Mouse (Mus musculus): ENCODE data around the gene Celf2. TPM values are rescaled to one million over a fixed set of nuclear protein-coding genes. Genes with fewer than 3 reads are reported as not detected.

Celf2 gene
- polyA plus RNA-seq, 1 experiment: 127 TPM

DNA sequence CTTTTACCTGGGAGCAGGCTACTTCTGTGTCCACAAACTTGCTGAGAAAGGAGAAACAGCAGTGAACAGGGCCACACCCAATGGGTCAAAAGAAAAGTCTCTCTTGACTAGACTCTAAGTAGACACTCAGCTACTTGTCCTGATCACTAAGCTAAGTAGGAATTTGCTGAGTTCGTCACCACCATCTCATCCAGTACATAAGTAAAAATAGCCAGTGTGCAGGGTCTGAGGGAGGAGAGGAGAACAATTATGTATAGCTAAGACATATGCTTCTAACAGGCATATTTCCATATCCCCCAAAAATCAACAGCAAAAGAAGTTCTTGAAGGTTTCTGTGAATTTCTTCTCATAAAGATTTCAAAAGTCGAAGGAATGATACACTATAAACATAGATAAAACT lies 615.8 kb downstream of the Celf2 start:
- Histone ChIP-seq H3K4me3 (ENCODE audit: insufficient read depth, low read length) (no peak overlapping the region), H3K4me1 (ENCODE audit: control insufficient read depth, insufficient read depth, low read length) (no peaks in the 10 kb centered on the region), H3K27ac (ENCODE audit: insufficient read depth, low read depth, low read length) (no peak overlapping the region)
- TF ChIP-seq CTCF (IDR thresholded peaks at IDR 0.05; ENCODE audit: low read depth, low read length) (no peak), POLR2A (IDR thresholded peaks at IDR 0.05; ENCODE audit: borderline replicate concordance, low read depth, low read length) (no peak)

DNA sequence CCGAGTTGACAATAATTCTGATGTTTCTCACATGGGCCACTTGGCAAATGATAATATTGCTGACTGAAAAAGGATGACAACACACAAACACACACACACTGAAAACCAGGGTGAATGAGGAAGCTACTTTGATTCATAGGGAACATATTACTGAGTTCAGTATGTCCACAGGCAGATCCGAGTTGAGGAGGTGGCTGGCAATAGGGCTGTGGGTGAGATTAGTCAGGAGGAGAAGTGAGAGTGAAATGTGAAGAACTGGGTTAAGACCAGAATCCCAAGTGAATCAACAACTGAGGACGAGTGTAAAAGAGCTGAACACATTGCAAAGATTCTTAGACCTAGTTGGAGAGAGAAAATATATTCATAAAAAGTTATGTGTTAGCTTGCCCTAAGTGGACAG lies 616.3 kb downstream of the Celf2 start:
- Histone ChIP-seq H3K4me1 (ENCODE audit: control insufficient read depth, insufficient read depth, low read length) (no peaks in the 10 kb centered on the region), H3K4me3 (ENCODE audit: insufficient read depth, low read length) (no peak overlapping the region), H3K27ac (ENCODE audit: insufficient read depth, low read depth, low read length) (no peak overlapping the region)
- TF ChIP-seq POLR2A (IDR thresholded peaks at IDR 0.05; ENCODE audit: borderline replicate concordance, low read depth, low read length): no peak
- no peak for TF ChIP-seq CTCF (IDR thresholded peaks at IDR 0.05; ENCODE audit: low read depth, low read length)

DNA sequence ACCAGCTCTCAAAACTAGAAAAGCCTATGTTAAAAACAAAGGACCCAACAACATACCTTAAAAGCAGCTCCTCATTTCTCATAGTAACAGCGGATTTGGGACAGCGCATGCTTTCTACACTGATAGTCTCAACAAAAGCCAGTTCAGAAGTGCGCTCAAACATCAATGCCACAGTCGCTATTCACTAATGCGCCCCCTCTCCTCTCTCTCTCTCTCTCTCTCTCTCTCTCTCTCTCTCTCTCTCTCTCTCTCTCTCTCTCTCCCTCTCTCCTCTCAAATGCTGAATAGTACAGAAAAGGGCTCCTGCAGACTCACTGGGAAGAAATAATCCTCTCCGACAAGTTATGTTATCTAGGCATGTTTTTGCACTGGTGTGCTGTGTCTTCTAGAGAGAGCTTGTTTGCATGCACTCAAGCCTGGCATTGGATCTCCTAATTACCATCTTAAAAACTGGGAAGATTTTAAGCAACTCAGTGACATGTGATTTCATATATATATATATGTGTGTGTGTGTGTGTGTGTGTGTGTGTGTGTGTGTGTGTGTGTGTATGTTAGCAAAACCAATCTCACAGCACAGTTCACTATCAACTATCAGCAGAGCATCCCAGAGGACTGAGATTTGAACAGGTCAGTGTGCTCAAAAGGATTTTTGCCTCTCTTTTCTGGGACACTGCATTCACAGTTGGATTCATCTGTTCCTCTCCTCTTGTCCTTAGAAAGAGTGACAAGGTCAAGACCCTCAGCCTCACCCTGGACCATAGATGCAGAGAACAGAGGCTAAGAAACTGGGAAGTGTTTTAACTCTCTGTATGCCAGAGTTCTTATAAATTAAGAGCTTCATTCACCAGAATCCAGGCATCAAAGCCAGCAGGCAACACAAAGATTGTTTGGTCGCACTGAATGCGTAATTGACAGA lies 624.3 kb downstream of the Celf2 start:
- no peaks in the 10 kb centered on the region for H3K4me1 ChIP-seq (ENCODE audit: control insufficient read depth, insufficient read depth, low read length)
- TF ChIP-seq POLR2A (IDR thresholded peaks at IDR 0.05; ENCODE audit: borderline replicate concordance, low read depth, low read length) (no peak), CTCF (IDR thresholded peaks at IDR 0.05; ENCODE audit: low read depth, low read length) (no peak)
- no peak overlapping the region for H3K27ac ChIP-seq (ENCODE audit: insufficient read depth, low read depth, low read length)
- H3K4me3 ChIP-seq (ENCODE audit: insufficient read depth, low read length): no peak overlapping the region

DNA sequence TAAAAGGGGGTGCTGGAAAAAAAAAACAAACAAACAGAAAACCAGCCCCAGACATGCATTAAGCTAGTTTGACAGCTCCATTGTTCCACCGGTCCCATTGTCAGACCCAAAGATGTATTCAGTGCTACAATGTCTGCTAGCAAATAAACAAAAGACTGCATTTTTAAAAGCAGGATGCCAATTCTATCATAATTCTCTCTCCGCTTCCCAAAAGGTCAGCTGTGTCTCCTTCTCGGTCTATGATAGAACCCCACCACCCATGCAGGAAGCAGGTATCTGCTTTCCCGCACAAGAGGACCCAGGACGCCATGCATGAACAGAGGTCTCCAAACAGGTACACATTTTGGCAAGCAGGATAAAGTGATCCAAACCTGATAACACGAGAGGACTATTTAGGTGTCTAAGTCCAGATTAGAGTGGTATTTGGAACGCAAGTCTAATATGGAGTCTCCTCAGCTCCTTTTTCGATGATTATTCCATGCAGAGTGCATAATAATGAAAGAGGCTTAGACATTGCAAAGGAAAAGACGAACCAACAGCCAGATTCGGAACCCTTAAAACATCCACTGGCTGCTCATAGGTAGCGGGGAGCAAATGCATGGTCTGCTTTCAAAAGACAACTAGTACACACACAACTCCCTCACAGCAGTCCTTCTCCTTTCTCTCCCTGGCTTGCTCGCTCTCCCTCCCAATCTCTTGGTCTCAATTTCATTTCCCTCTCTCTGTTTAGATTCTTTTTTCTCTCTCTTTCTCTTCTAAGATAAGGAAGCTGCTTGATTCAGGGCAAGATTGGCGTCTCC lies 625.2 kb downstream of the Celf2 start:
- TF ChIP-seq POLR2A (IDR thresholded peaks at IDR 0.05; ENCODE audit: borderline replicate concordance, low read depth, low read length): no peak
- TF ChIP-seq CTCF (IDR thresholded peaks at IDR 0.05; ENCODE audit: low read depth, low read length): no peak
- Histone ChIP-seq H3K27ac (ENCODE audit: insufficient read depth, low read depth, low read length) (no peak overlapping the region), H3K4me3 (ENCODE audit: insufficient read depth, low read length) (no peak overlapping the region), H3K4me1 (ENCODE audit: control insufficient read depth, insufficient read depth, low read length) (no peaks in the 10 kb centered on the region)

DNA sequence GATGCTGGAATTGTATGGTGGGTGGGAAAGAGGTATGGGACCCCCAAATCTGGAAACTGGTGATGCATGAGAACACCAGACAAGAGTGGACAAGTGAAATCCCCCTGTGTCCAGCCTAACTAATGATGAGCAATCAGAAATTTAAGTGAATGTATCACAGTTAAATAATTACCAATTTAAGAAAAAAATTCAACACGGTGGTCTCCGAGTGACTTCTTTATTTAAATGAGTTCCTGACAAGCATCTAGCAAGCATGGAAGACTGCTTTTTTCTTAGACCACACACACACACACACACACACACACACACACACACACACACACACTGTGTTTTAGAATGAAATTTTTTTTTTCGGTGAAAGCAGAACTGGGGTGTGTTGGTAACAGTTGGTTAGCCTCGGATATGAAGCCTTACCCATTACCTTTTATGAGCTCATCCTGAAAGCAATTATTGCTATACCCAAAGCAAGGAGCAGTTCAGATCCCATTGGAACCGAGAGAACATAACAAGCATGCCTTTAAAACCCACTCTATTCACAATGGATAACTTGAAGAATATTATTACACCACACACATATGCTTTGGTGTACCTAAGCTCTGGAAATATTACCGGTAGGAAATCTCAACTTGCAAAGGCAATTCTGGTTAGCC lies 627.0 kb downstream of the Celf2 start:
- H3K27ac ChIP-seq (ENCODE audit: insufficient read depth, low read depth, low read length): no peak overlapping the region
- no peak overlapping the region for H3K4me3 ChIP-seq (ENCODE audit: insufficient read depth, low read length)
- TF ChIP-seq POLR2A (IDR thresholded peaks at IDR 0.05; ENCODE audit: borderline replicate concordance, low read depth, low read length): no peak
- TF ChIP-seq CTCF (IDR thresholded peaks at IDR 0.05; ENCODE audit: low read depth, low read length): no peak
- no peaks in the 10 kb centered on the region for H3K4me1 ChIP-seq (ENCODE audit: control insufficient read depth, insufficient read depth, low read length)

DNA sequence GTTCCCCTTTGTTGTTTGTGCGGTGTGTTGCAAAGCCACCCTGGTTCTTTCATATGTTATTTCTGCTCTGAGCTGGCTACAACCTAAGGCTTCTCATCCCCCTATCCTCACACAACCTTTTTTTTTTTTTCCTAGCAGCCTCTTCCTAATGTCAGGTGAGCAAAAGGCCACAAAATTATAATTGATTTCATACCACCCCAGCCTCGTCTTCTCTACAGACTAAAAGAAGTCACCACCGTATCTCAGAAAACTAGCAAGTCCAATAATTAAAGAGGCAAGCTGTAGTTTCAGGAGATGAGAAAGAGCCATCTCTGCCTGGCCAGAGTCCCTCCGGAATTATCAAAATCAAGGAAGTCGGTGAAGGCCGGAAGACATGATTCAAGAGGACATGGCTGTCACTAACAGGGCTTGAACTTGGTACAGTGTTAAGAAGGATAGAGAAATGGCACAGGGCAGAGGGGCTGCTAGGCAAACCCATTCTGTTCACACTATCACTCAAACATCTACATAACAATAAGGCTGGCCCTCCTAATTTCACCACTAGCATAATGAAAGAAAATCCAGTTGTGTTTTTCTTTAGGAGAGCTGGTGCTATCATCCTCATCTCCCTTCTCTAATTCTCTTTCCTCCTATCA lies 628.3 kb downstream of the Celf2 start:
- no peaks in the 10 kb centered on the region for H3K4me1 ChIP-seq (ENCODE audit: control insufficient read depth, insufficient read depth, low read length)
- H3K27ac ChIP-seq (ENCODE audit: insufficient read depth, low read depth, low read length): no peak overlapping the region
- TF ChIP-seq CTCF (IDR thresholded peaks at IDR 0.05; ENCODE audit: low read depth, low read length) (no peak), POLR2A (IDR thresholded peaks at IDR 0.05; ENCODE audit: borderline replicate concordance, low read depth, low read length) (no peak)
- no peak overlapping the region for H3K4me3 ChIP-seq (ENCODE audit: insufficient read depth, low read length)

DNA sequence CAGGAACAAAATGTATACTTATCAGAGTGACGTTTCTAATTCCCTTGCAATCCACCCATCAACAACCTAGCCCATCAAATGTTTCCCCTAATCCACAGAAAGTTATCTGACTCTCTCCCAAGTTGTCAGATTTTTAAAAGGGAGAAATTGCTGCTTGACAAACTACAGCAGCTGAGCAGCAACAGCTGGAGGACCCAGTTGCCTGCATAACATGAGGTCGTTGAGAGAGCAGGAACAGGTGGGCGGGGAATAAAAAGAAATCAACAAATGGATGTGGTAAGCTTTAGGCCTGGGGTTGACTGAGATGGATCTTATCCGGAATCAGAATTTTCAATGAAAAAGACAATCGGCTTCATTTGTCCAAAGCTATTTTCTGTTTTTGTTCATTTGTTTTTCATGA lies 632.3 kb downstream of the Celf2 start:
- H3K27ac ChIP-seq (ENCODE audit: insufficient read depth, low read depth, low read length): no peak overlapping the region
- H3K4me1 ChIP-seq (ENCODE audit: control insufficient read depth, insufficient read depth, low read length): no peaks in the 10 kb centered on the region
- H3K4me3 ChIP-seq (ENCODE audit: insufficient read depth, low read length): no peak overlapping the region
- TF ChIP-seq POLR2A (IDR thresholded peaks at IDR 0.05; ENCODE audit: borderline replicate concordance, low read depth, low read length): no peak
- no peak for TF ChIP-seq CTCF (IDR thresholded peaks at IDR 0.05; ENCODE audit: low read depth, low read length)

DNA sequence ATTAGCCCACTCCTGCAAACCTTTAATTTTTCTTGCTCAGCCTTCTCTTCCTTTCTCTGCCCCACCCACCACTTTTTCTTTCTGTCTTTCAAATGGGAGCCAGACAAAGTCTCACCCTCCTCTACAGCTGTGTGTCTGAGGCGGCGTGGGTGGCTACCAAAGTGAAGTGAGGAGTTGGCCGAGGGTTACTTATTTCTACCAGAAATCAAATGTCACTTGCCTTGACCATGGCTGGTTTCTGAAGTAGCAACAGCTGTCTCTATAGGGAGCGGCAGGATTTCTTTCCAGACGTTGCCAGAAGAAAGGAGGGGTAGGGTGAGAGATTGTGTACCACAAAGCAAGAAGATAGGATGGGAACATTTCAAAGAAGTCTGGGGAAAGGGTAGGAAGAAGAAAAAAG lies 632.8 kb downstream of the Celf2 start:
- Histone ChIP-seq H3K27ac (ENCODE audit: insufficient read depth, low read depth, low read length) (no peak overlapping the region), H3K4me3 (ENCODE audit: insufficient read depth, low read length) (no peak overlapping the region), H3K4me1 (ENCODE audit: control insufficient read depth, insufficient read depth, low read length) (no peaks in the 10 kb centered on the region)
- no peak for TF ChIP-seq CTCF (IDR thresholded peaks at IDR 0.05; ENCODE audit: low read depth, low read length)
- no peak for TF ChIP-seq POLR2A (IDR thresholded peaks at IDR 0.05; ENCODE audit: borderline replicate concordance, low read depth, low read length)

DNA sequence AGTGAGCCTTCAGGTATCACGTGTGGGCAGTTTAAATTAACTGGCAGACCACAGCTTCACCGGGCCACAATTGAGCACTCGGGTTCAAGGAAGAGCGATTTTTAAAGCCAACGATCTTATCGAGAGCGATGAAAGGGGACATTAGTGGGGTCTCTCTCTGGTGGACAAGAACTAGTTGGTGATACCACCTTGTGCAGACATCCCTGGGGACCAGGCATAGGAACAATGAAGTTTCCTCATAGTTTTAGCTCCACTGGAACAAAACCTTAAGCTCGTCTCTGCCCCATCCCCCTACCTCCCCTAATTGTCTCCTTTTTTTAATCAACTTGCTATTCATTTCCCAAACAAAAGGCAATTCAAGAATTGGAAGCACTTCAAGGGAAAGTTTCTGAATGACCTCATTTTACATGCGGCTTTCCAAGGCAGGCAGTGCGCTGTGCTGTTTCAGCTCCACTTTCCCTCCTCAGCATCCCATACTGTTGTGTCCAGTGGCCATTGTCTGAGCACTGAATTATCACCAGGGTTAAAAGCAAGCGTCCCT lies 634.2 kb downstream of the Celf2 start:
- Histone ChIP-seq H3K4me1 (ENCODE audit: control insufficient read depth, insufficient read depth, low read length) (no peaks in the 10 kb centered on the region), H3K27ac (ENCODE audit: insufficient read depth, low read depth, low read length) (no peak overlapping the region), H3K4me3 (ENCODE audit: insufficient read depth, low read length) (no peak overlapping the region)
- no peak for TF ChIP-seq CTCF (IDR thresholded peaks at IDR 0.05; ENCODE audit: low read depth, low read length)
- TF ChIP-seq POLR2A (IDR thresholded peaks at IDR 0.05; ENCODE audit: borderline replicate concordance, low read depth, low read length): no peak

All from bone marrow macrophage, adult 2 months (primary cell).